Mouse (Mus musculus) G1E (cell line): ENCODE measurements at regions not wholly inside any gene's neighbourhood (a gene's known extent, or its start where the extent isn't known, plus 50 kb on each side); places are given as distances from the start of the nearest gene placed in this dataset.

Experiments used
- CTCF ChIP-seq: IDR thresholded peaks from 2 replicates; pipeline ENCODE4 v1.5.1; 2012; ENCODE audit warnings: low read depth, low read length, inconsistent platforms, mixed read lengths
- GATA1 ChIP-seq: IDR thresholded peaks from 2 replicates; pipeline ENCODE4 v1.6.1; 2012; ENCODE audit warnings: borderline replicate concordance, low read length, inconsistent platforms, mixed read lengths
- POLR2AphosphoS5 ChIP-seq: IDR thresholded peaks from 2 replicates; pipeline ENCODE4 v1.6.1; 2012; ENCODE audit warnings: low read depth, low read length, inconsistent platforms; ENCODE audit not compliant: insufficient replicate concordance
- TAL1 ChIP-seq: conservative IDR thresholded peaks from 2 replicates; pipeline ENCODE4 v1.6.1; 2012; ENCODE audit warnings: low read depth, low read length, inconsistent platforms, mixed read lengths

- no peak for TF ChIP-seq CTCF
- no peak for TF ChIP-seq TAL1
- no peak for TF ChIP-seq GATA1
- TF ChIP-seq POLR2AphosphoS5 = no peak
These were observed 256.1 kb upstream of the Gadl1 start for GRCm38 (mm10) chr9:115653116-115653515.
